9 mouse cellular contexts compared by ENCODE assay signal in the genomic region with DNA sequence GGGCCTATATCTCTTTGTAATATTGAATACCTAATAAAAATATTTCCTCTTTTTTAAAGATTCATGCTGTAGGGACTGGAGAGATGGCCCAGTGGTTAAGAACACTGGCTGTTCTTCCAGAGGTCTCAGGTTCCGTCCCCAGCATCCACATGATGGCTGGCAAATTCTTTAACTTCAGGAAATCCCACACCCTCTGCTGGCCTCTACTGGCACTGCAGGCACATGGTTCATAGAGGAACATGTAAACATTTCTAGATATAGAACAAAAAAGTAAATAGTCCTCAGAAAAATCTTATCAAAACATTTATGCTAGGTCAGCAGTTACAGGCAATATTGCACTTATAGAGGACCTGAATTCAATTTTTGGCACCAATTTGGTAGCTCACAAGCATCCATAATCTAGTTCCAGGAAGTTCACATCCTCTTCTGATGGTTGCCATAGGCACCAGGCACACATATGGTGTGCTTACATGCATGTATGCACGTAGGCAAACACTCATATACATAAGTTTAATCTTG. TPM values are rescaled to one million over a fixed set of nuclear protein-coding genes. Genes with fewer than 3 reads are reported as not detected.
DNase-seq lines count a peak whose midpoint lies in the region; ATAC-seq and TF ChIP-seq lines count a peak whose summit lies in the region.
"Had no signal": no experiment of that assay in that cellular context is flagged by ENCODE, and none has a peak within 500 bp of the region (broad histone marks: within the 10 kb centered on the region; RNA-seq: fewer than 3 reads in every experiment).

No protein-coding gene starts in this region.

- peak; percentile 76 for ATAC-seq in megakaryocyte progenitor cell, adult 5-6 weeks (replicated peaks; ENCODE audit: poor library complexity)

- WGBS in thymus, adult 2 months, result 65% methylated on average over 2 of the region's 2 CpGs

- H3K4me3 ChIP-seq in bone marrow macrophage, adult 2 months (ENCODE audit: insufficient read depth, low read length), result no peak overlapping the region
- H3K4me3 ChIP-seq in thymus, adult 2 months (ENCODE audit: control insufficient read depth, insufficient read depth, low read length), result no peak overlapping the region
- H3K4me3 ChIP-seq: embryonic facial prominence, embryonic 13.5 days had no signal

- DNase-seq in gastrocnemius, adult 18-20 months (ENCODE audit: low spot score), result peak; percentile 14
- no peak for DNase-seq in gastrocnemius, postnatal 25 days
- peak; percentile 11 for DNase-seq in ovary, postnatal 36 days (ENCODE audit: low spot score)
- DNase-seq in ovary, adult 18-20 months (ENCODE audit: low spot score), result no peak
- DNase-seq in kidney, postnatal 10 days, result peak; percentile 75
- DNase-seq in thymus, adult 2 months, result peak; percentile 70

- H3K4me1 ChIP-seq in bone marrow macrophage, adult 2 months (ENCODE audit: control insufficient read depth, insufficient read depth, low read length), result no peaks in the 10 kb centered on the region
- H3K4me1 ChIP-seq in thymus, adult 2 months (replicated peaks; ENCODE audit: control insufficient read depth, insufficient read depth, low read length), result no peaks in the 10 kb centered on the region

- TF ChIP-seq CTCF in bone marrow macrophage, adult 2 months (IDR thresholded peaks at IDR 0.05; ENCODE audit: low read depth, low read length), result peak; percentile 30; the same call in 1 of the 2 replicates
- no peak; the same call in 1 of the 2 replicates for TF ChIP-seq CTCF in thymus, adult 2 months (IDR thresholded peaks at IDR 0.05; ENCODE audit: borderline replicate concordance, control insufficient read depth, extremely low read depth, insufficient read depth, low read length, poor library complexity)

- TF ChIP-seq POLR2A in bone marrow macrophage, adult 2 months (IDR thresholded peaks at IDR 0.05; ENCODE audit: borderline replicate concordance, low read depth, low read length), result no peak
- TF ChIP-seq POLR2A in thymus, adult 2 months (IDR thresholded peaks at IDR 0.05; ENCODE audit: control insufficient read depth, extremely low read depth, insufficient read depth, low read length, poor library complexity), result no peak

- H3K36me3 ChIP-seq in thymus, adult 2 months (ENCODE audit: control insufficient read depth, insufficient read depth, low read length), result peaks cover 5% of the 10 kb centered on the region

- H3K27ac ChIP-seq in bone marrow macrophage, adult 2 months (ENCODE audit: insufficient read depth, low read depth, low read length), result no peak overlapping the region
- H3K27ac ChIP-seq in thymus, adult 2 months (ENCODE audit: control insufficient read depth, insufficient read depth, low read length), result no peak overlapping the region
- H3K27ac ChIP-seq: embryonic facial prominence, embryonic 13.5 days had no signal

- no peaks in the 10 kb centered on the region for H3K27me3 ChIP-seq in thymus, adult 2 months (ENCODE audit: control insufficient read depth, insufficient read depth, low read length)
- H3K27me3 ChIP-seq: embryonic facial prominence, embryonic 13.5 days had no signal

RNA-seq across cellular contexts. Expression of gene Thoc5, which starts 9.7 kb away (rescaled TPM):
- total RNA-seq in gastrocnemius, adult 18-20 months (2021), result 10 to 100 TPM; 14.8 to 15.6 TPM
- 10 to 100 TPM; 11.7 to 14.5 TPM for total RNA-seq in gastrocnemius, postnatal 25 days (2021)
- 23.0 and 23.3 TPM in 2 replicates for polyA plus RNA-seq in bone marrow macrophage, adult 2 months (2012; ENCODE audit: insufficient read depth, insufficient read length, missing spikeins)
- total RNA-seq in megakaryocyte progenitor cell, adult 5-6 weeks (2015), result 19.7 and 20.7 TPM in 2 replicates
- total RNA-seq in megakaryocyte progenitor cell, adult 5-6 weeks (2017), result 51.9 and 56.1 TPM in 2 replicates
- 27.3 and 28.5 TPM in 2 replicates for polyA plus RNA-seq in thymus, adult 2 months (2012; rRNA removed)

RNA-seq across cellular contexts. Expression of gene Nipsnap1, which starts 11.7 kb away (rescaled TPM):
- total RNA-seq in gastrocnemius, adult 18-20 months (2021), result under 1 TPM; 0.57 to 1.00 TPM
- 1 to 10 TPM in 1 of 2 experiments, under 1 TPM in 1; 0.64 to 1.1 TPM for total RNA-seq in gastrocnemius, postnatal 25 days (2021)
- 7.7 TPM in 2 replicates for polyA plus RNA-seq in bone marrow macrophage, adult 2 months (2012; ENCODE audit: insufficient read depth, insufficient read length, missing spikeins)
- 12.0 and 13.7 TPM in 2 replicates for total RNA-seq in megakaryocyte progenitor cell, adult 5-6 weeks (2015)
- 20.5 and 21.5 TPM in 2 replicates for total RNA-seq in megakaryocyte progenitor cell, adult 5-6 weeks (2017)
- 52.3 and 53.5 TPM in 2 replicates for polyA plus RNA-seq in thymus, adult 2 months (2012; rRNA removed)

RNA-seq across cellular contexts. Expression of gene Nf2, which starts 36.1 kb away (rescaled TPM):
- total RNA-seq in gastrocnemius, adult 18-20 months (2021), result 10 to 100 TPM; 51.1 to 55.6 TPM
- 10 to 100 TPM; 42.0 to 46.6 TPM for total RNA-seq in gastrocnemius, postnatal 25 days (2021)
- polyA plus RNA-seq in bone marrow macrophage, adult 2 months (2012; ENCODE audit: insufficient read depth, insufficient read length, missing spikeins), result 76.7 and 76.8 TPM in 2 replicates
- 17.4 and 17.9 TPM in 2 replicates for total RNA-seq in megakaryocyte progenitor cell, adult 5-6 weeks (2015)
- total RNA-seq in megakaryocyte progenitor cell, adult 5-6 weeks (2017), result 48.1 and 64.9 TPM in 2 replicates
- polyA plus RNA-seq in thymus, adult 2 months (2012; rRNA removed), result 50.8 and 56.1 TPM in 2 replicates

Comparison
In these comparisons a context has a peak if more than half of its experiments do, and no peak if none do; other contexts are left out.
1. DNase-seq: peak in gastrocnemius, adult 18-20 months (single experiment), ovary, postnatal 36 days (single experiment), kidney, postnatal 10 days (single experiment) and thymus, adult 2 months (single experiment); none in gastrocnemius, postnatal 25 days (single experiment) and ovary, adult 18-20 months (single experiment).
2. RNA of gene Nipsnap1, which starts 11.7 kb away (total RNA-seq): 12.0 to 21.5 TPM in megakaryocyte progenitor cell, adult 5-6 weeks; 0.64 to 1.1 TPM in gastrocnemius, postnatal 25 days and 0.57 to 1.00 TPM in gastrocnemius, adult 18-20 months; every median in the first group is over 4 times any median in the second.